Mouse (Mus musculus): ENCODE measurements around the gene Npw. TPM values are rescaled to one million over a fixed set of nuclear protein-coding genes. Genes with fewer than 3 reads are reported as not detected.

The Npw gene
- polyA plus RNA-seq, 1 experiment: 0.35 TPM

- peaks cover 22% of the 10 kb centered on the region for H3K4me1 ChIP-seq (replicated peaks; ENCODE audit: control insufficient read depth, insufficient read depth, low read length)
- 22% methylated on average over 23 of the region's 23 CpGs for WGBS
- TF ChIP-seq POLR2A (IDR thresholded peaks at IDR 0.05; ENCODE audit: control insufficient read depth, extremely low read depth, insufficient read depth, low read length, poor library complexity) (no peak), CTCF (IDR thresholded peaks at IDR 0.05; ENCODE audit: borderline replicate concordance, control insufficient read depth, extremely low read depth, insufficient read depth, low read length, poor library complexity) (no peak)
- DNase-seq: no peak
- H3K36me3 ChIP-seq (ENCODE audit: control insufficient read depth, insufficient read depth, low read length): no peaks in the 10 kb centered on the region
- no peak overlapping the region for H3K27ac ChIP-seq (ENCODE audit: control insufficient read depth, insufficient read depth, low read length)
- peak overlapping the region; percentile 40 for H3K4me3 ChIP-seq (ENCODE audit: control insufficient read depth, insufficient read depth, low read length)
- peaks cover 15% of the 10 kb centered on the region for H3K27me3 ChIP-seq (ENCODE audit: control insufficient read depth, insufficient read depth, low read length)
These were observed 29.3 kb upstream of the Npw start for GRCm38 (mm10) chr17:24687599-24687998.

- H3K4me1 ChIP-seq (replicated peaks; ENCODE audit: control insufficient read depth, insufficient read depth, low read length): peaks cover 22% of the 10 kb centered on the region
- peaks cover 15% of the 10 kb centered on the region for H3K27me3 ChIP-seq (ENCODE audit: control insufficient read depth, insufficient read depth, low read length)
- WGBS: under 1% methylated on average over 25 of the region's 25 CpGs
- no peaks in the 10 kb centered on the region for H3K36me3 ChIP-seq (ENCODE audit: control insufficient read depth, insufficient read depth, low read length)
- DNase-seq: peak; percentile 72
- TF ChIP-seq CTCF (IDR thresholded peaks at IDR 0.05; ENCODE audit: borderline replicate concordance, control insufficient read depth, extremely low read depth, insufficient read depth, low read length, poor library complexity): no peak
- no peak for TF ChIP-seq POLR2A (IDR thresholded peaks at IDR 0.05; ENCODE audit: control insufficient read depth, extremely low read depth, insufficient read depth, low read length, poor library complexity)
- H3K27ac ChIP-seq (ENCODE audit: control insufficient read depth, insufficient read depth, low read length): no peak overlapping the region
- peak overlapping the region; percentile 40 for H3K4me3 ChIP-seq (ENCODE audit: control insufficient read depth, insufficient read depth, low read length)
These were observed 28.9 kb upstream of the Npw start for GRCm38 (mm10) chr17:24687146-24687595.

- no peak for TF ChIP-seq POLR2A (IDR thresholded peaks at IDR 0.05; ENCODE audit: control insufficient read depth, extremely low read depth, insufficient read depth, low read length, poor library complexity)
- no peak for TF ChIP-seq CTCF (IDR thresholded peaks at IDR 0.05; ENCODE audit: borderline replicate concordance, control insufficient read depth, extremely low read depth, insufficient read depth, low read length, poor library complexity)
- Histone ChIP-seq H3K27ac (ENCODE audit: control insufficient read depth, insufficient read depth, low read length) (no peak overlapping the region), H3K4me1 (replicated peaks; ENCODE audit: control insufficient read depth, insufficient read depth, low read length) (peaks cover 22% of the 10 kb centered on the region), H3K36me3 (ENCODE audit: control insufficient read depth, insufficient read depth, low read length) (no peaks in the 10 kb centered on the region), H3K4me3 (ENCODE audit: control insufficient read depth, insufficient read depth, low read length) (no peak overlapping the region), H3K27me3 (ENCODE audit: control insufficient read depth, insufficient read depth, low read length) (peaks cover 15% of the 10 kb centered on the region)
- WGBS: 37% methylated on average over 16 of the region's 16 CpGs
- peak; percentile 34 for DNase-seq
These were observed 28.3 kb upstream of the Npw start for GRCm38 (mm10) chr17:24686514-24686913.

DNA sequence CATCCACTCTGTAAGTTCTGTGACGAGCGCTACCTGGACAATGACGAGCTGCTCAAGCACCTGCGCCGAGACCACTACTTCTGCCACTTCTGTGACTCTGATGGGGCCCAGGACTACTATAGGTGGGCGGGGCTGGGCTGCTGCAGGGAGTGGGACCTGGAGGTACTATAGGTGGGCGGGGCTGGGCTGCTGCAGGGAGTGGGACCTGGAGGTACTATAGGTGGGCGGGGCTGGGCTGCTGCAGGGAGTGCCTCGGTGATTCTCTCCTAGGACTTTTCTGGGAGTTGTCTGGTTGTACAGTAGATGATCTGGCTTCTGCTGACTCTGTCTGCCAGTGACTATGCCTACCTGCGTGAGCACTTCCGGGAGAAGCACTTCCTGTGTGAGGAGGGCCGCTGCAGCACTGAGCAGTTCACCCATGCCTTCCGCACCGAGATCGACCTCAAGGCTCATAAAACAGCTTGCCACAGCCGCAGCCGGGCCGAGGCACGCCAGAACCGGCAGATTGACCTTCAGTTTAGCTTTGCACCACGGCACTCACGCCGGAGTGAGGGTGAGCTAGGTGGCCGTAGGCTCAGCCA, 19.3 kb upstream of the Npw start:
- H3K27me3 ChIP-seq (ENCODE audit: control insufficient read depth, insufficient read depth, low read length): no peaks in the 10 kb centered on the region
- peaks cover 22% of the 10 kb centered on the region; the same call in 1 of the 2 replicates for H3K36me3 ChIP-seq (ENCODE audit: control insufficient read depth, insufficient read depth, low read length)
- 98% methylated on average over 24 of the region's 24 CpGs for WGBS
- no peak overlapping the region for H3K4me3 ChIP-seq (ENCODE audit: control insufficient read depth, insufficient read depth, low read length)
- H3K27ac ChIP-seq (ENCODE audit: control insufficient read depth, insufficient read depth, low read length): no peak overlapping the region
- DNase-seq: no peak
- no peak for TF ChIP-seq CTCF (IDR thresholded peaks at IDR 0.05; ENCODE audit: borderline replicate concordance, control insufficient read depth, extremely low read depth, insufficient read depth, low read length, poor library complexity)
- no peak for TF ChIP-seq POLR2A (IDR thresholded peaks at IDR 0.05; ENCODE audit: control insufficient read depth, extremely low read depth, insufficient read depth, low read length, poor library complexity)
- H3K4me1 ChIP-seq (replicated peaks; ENCODE audit: control insufficient read depth, insufficient read depth, low read length): no peaks in the 10 kb centered on the region

DNA sequence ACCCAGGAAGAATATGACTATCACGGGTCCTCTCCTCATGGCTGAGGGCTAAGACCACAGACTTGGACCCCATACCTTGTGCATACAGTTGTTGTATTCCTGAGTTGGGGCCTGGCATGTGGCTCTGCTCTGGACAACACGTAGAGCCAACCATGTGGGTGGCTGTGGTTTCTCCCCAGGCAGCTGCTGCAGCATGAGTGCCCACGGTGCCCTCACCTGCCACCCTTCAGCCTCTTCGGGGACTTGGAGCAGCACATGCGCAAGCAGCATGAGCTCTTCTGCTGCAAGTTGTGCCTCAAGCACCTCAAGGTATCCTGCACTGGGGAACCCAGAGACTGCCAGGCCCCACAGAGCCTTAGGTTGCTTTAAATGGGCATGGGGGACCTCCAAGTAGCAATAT, 18.6 kb upstream of the Npw start:
- no peak overlapping the region for H3K4me3 ChIP-seq (ENCODE audit: control insufficient read depth, insufficient read depth, low read length)
- peaks cover 4% of the 10 kb centered on the region; the same call in 1 of the 2 replicates for H3K4me1 ChIP-seq (replicated peaks; ENCODE audit: control insufficient read depth, insufficient read depth, low read length)
- H3K27ac ChIP-seq (ENCODE audit: control insufficient read depth, insufficient read depth, low read length): no peak overlapping the region
- no peaks in the 10 kb centered on the region for H3K27me3 ChIP-seq (ENCODE audit: control insufficient read depth, insufficient read depth, low read length)
- TF ChIP-seq POLR2A (IDR thresholded peaks at IDR 0.05; ENCODE audit: control insufficient read depth, extremely low read depth, insufficient read depth, low read length, poor library complexity) (no peak), CTCF (IDR thresholded peaks at IDR 0.05; ENCODE audit: borderline replicate concordance, control insufficient read depth, extremely low read depth, insufficient read depth, low read length, poor library complexity) (no peak)
- 86% methylated on average over 5 of the region's 5 CpGs for WGBS
- peaks cover 22% of the 10 kb centered on the region; the same call in 1 of the 2 replicates for H3K36me3 ChIP-seq (ENCODE audit: control insufficient read depth, insufficient read depth, low read length)
- DNase-seq: no peak

- Histone ChIP-seq H3K4me3 (ENCODE audit: control insufficient read depth, insufficient read depth, low read length) (no peak overlapping the region), H3K27ac (ENCODE audit: control insufficient read depth, insufficient read depth, low read length) (no peak overlapping the region), H3K27me3 (ENCODE audit: control insufficient read depth, insufficient read depth, low read length) (no peaks in the 10 kb centered on the region), H3K36me3 (ENCODE audit: control insufficient read depth, insufficient read depth, low read length) (peaks cover 22% of the 10 kb centered on the region; the same call in 1 of the 2 replicates), H3K4me1 (replicated peaks; ENCODE audit: control insufficient read depth, insufficient read depth, low read length) (peaks cover 10% of the 10 kb centered on the region)
- WGBS: 74% methylated on average over 2 of the region's 2 CpGs
- DNase-seq: peak; percentile 74
- TF ChIP-seq POLR2A (IDR thresholded peaks at IDR 0.05; ENCODE audit: control insufficient read depth, extremely low read depth, insufficient read depth, low read length, poor library complexity) (no peak), CTCF (IDR thresholded peaks at IDR 0.05; ENCODE audit: borderline replicate concordance, control insufficient read depth, extremely low read depth, insufficient read depth, low read length, poor library complexity) (peak; percentile 61; the same call in 1 of the 2 replicates)
These were observed 17.9 kb upstream of the Npw start for GRCm38 (mm10) chr17:24676187-24676586.

Measured in thymus, adult 2 months (tissue).